Comparison of ENCODE assay signal across 11 mouse cellular contexts in the genomic region with DNA sequence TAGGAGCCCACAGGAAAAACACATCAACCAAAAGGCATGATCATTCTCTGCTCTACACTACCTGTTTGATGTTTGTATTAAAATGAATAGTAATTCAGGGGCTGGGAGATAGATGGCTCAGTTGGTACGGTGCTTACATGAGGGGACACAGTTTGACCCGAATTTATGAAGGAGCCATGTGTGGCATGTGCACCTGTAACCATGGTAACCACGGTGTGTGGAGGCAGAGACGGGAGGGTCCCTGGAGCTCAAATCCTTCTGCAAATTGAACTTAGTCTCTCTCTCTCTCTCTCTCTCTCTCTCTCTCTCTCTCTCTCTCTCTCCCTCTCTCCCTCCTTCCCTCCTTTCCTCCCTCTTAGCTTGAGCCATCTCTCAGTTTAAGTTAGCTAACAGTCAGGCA.
"Had no signal": no experiment of that assay in that cellular context is flagged by ENCODE, and none has a peak within 500 bp of the region (broad histone marks: within the 10 kb centered on the region; RNA-seq: fewer than 3 reads in every experiment).

No protein-coding gene starts in this region.

- H3K9ac ChIP-seq: limb, embryonic 12.5 days; liver, embryonic 13.5 days; liver, postnatal 0 days; midbrain, embryonic 13.5 days had no signal

- H3K27me3 ChIP-seq: limb, embryonic 12.5 days; liver, embryonic 13.5 days; midbrain, embryonic 13.5 days had no signal

- ATAC-seq: liver, postnatal 0 days; lung, postnatal 0 days; midbrain, embryonic 13.5 days had no signal

- H3K4me3 ChIP-seq: limb, embryonic 12.5 days; liver, embryonic 13.5 days; midbrain, embryonic 13.5 days had no signal

- H3K27ac ChIP-seq: liver, embryonic 13.5 days; midbrain, embryonic 13.5 days had no signal

- H3K9me3 ChIP-seq: limb, embryonic 12.5 days; liver, embryonic 13.5 days; midbrain, embryonic 13.5 days had no signal

- H3K4me2 ChIP-seq: limb, embryonic 12.5 days; midbrain, embryonic 13.5 days had no signal

- H3K36me3 ChIP-seq: limb, embryonic 12.5 days; liver, embryonic 13.5 days; midbrain, embryonic 13.5 days had no signal

- DNase-seq: kidney, adult 8-10 months; kidney, postnatal 25 days; liver; liver, embryonic 13.5 days; liver, postnatal 0 days; lung, postnatal 36 days; right cerebral cortex, adult 18-20 months; right cerebral cortex, postnatal 25 days had no signal

- H3K4me1 ChIP-seq: liver, embryonic 13.5 days; midbrain, embryonic 13.5 days had no signal
